ENCODE assay signal across 8 mouse cellular contexts in genomic region chr17:88065801-88066646, GRCm38 (mm10). TPM values are rescaled to one million over a fixed set of nuclear protein-coding genes. Genes with fewer than 3 reads are reported as not detected.
DNase-seq lines count a peak whose midpoint lies in the region; ATAC-seq and TF ChIP-seq lines count a peak whose summit lies in the region.

No protein-coding gene starts in this region.

- TF ChIP-seq CTCF in liver, embryonic 14.5 days (IDR thresholded peaks at IDR 0.05; ENCODE audit: low read depth) = peak; percentile 64
- TF ChIP-seq CTCF in stomach, postnatal 0 days (IDR thresholded peaks at IDR 0.05; ENCODE audit: low read depth) = peak; percentile 82

- WGBS in forebrain, embryonic 10.5 days = under 1% methylated on average over 51 of the region's 57 CpGs
- WGBS in heart, embryonic 15.5 days = under 1% methylated on average over 50 of the region's 57 CpGs
- under 1% methylated on average over 50 of the region's 57 CpGs for WGBS in liver, embryonic 14.5 days (ENCODE audit: insufficient replicate concordance)
- WGBS in neural tube, embryonic 11.5 days = under 1% methylated on average over 34 of the region's 57 CpGs
- under 1% methylated on average over 46 of the region's 57 CpGs for WGBS in stomach, postnatal 0 days

- no peak for TF ChIP-seq EP300 in liver, embryonic 14.5 days (IDR thresholded peaks at IDR 0.05; ENCODE audit: low read depth)
- TF ChIP-seq EP300 in stomach, postnatal 0 days (optimal IDR thresholded peaks at IDR 0.05) = no peak

- H3K4me1 ChIP-seq in forebrain, embryonic 10.5 days = peaks cover 24% of the 10 kb centered on the region
- H3K4me1 ChIP-seq in heart, embryonic 15.5 days (replicated peaks) = peaks cover 11% of the 10 kb centered on the region
- peaks cover 3 to 9% of the 10 kb centered on the region in 2 experiments for H3K4me1 ChIP-seq in liver, embryonic 14.5 days (replicated peaks; ENCODE audit: control insufficient read depth in 2 of 2, insufficient read depth in 2 of 2, low read length in 1 of 2)
- H3K4me1 ChIP-seq in neural tube, embryonic 11.5 days (ENCODE audit: control insufficient read depth, insufficient read depth, low read length) = 0 out of 2 replicates have a peak, but pooled peaks cover 2% of the 10 kb centered on the region
- peaks cover 4% of the 10 kb centered on the region; the same call in 1 of the 2 replicates for H3K4me1 ChIP-seq in stomach, postnatal 0 days (replicated peaks; ENCODE audit: control insufficient read depth, insufficient read depth)

- H3K27me3 ChIP-seq in forebrain, embryonic 10.5 days (ENCODE audit: poor library complexity, severe bottlenecking) = no peaks in the 10 kb centered on the region
- no peaks in the 10 kb centered on the region for H3K27me3 ChIP-seq in heart, embryonic 15.5 days
- H3K27me3 ChIP-seq in liver, embryonic 14.5 days (ENCODE audit: control insufficient read depth, insufficient read depth, low read length) = no peaks in the 10 kb centered on the region
- no peaks in the 10 kb centered on the region for H3K27me3 ChIP-seq in neural tube, embryonic 11.5 days (ENCODE audit: control insufficient read depth, insufficient read depth, low read length)
- no peaks in the 10 kb centered on the region for H3K27me3 ChIP-seq in stomach, postnatal 0 days (ENCODE audit: control insufficient read depth, insufficient read depth, low read length)

- H3K9ac ChIP-seq in heart, embryonic 15.5 days = peak overlapping the region; percentile 93
- H3K9ac ChIP-seq in liver, embryonic 14.5 days (replicated peaks) = peak overlapping the region; percentile 99
- peak overlapping the region; percentile 100 for H3K9ac ChIP-seq in neural tube, embryonic 11.5 days (ENCODE audit: low read length)
- H3K9ac ChIP-seq in stomach, postnatal 0 days (ENCODE audit: low read length) = peak overlapping the region; percentile 99

- no peaks in the 10 kb centered on the region for H3K9me3 ChIP-seq in forebrain, embryonic 10.5 days
- H3K9me3 ChIP-seq in heart, embryonic 15.5 days (replicated peaks) = no peaks in the 10 kb centered on the region
- no peaks in the 10 kb centered on the region for H3K9me3 ChIP-seq in liver, embryonic 14.5 days (ENCODE audit: control insufficient read depth, low read length)
- H3K9me3 ChIP-seq in neural tube, embryonic 11.5 days (ENCODE audit: control insufficient read depth, low read length) = no peaks in the 10 kb centered on the region
- no peaks in the 10 kb centered on the region for H3K9me3 ChIP-seq in stomach, postnatal 0 days (ENCODE audit: control insufficient read depth, low read length)

- peak; percentile 95 for ATAC-seq in heart, embryonic 15.5 days (replicated peaks; ENCODE audit: insufficient number of reproducible peaks, insufficient read depth, low FRiP score, low read depth)
- ATAC-seq in liver, embryonic 14.5 days (ENCODE audit: insufficient read depth) = peak; percentile 89
- peak; percentile 97 for ATAC-seq in neural tube, embryonic 11.5 days (ENCODE audit: insufficient read depth, low FRiP score, low TSS enrichment)
- ATAC-seq in stomach, postnatal 0 days (ENCODE audit: low FRiP score, low TSS enrichment) = peak; percentile 96

- peak overlapping the region; percentile 100 for H3K27ac ChIP-seq in forebrain, embryonic 10.5 days
- H3K27ac ChIP-seq in heart, embryonic 15.5 days = peak overlapping the region; percentile 100
- H3K27ac ChIP-seq in liver, embryonic 14.5 days = peak overlapping the region; percentile 93
- peak overlapping the region; percentile 100 for H3K27ac ChIP-seq in neural tube, embryonic 11.5 days (ENCODE audit: low read depth, low read length)
- H3K27ac ChIP-seq in stomach, postnatal 0 days (replicated peaks) = peak overlapping the region; percentile 100

- peak; percentile 88 to 89 for DNase-seq in CD8-positive naive resting alpha-beta T cell, adult 2 months (ENCODE audit: low read depth in 2 of 2, low spot score in 2 of 2)
- peak; percentile 85 for DNase-seq in c-Kit-positive CD71-negative TER-119-negative erythroid progenitor cells, embryonic 14.5 days (ENCODE audit: low read depth)
- DNase-seq in forebrain, embryonic 10.5 days (ENCODE audit: extremely low spot score, low spot score) = peak; percentile 92
- peak; percentile 91 to 97 for DNase-seq in kidney, postnatal 25 days
- DNase-seq in liver, embryonic 14.5 days (ENCODE audit: low read depth in 3 of 3, low spot score in 3 of 3) = peak; percentile 87 to 91 (median 87)
- peak; percentile 92 for DNase-seq in neural tube, embryonic 11.5 days (ENCODE audit: low spot score)
- peak; percentile 96 for DNase-seq in stomach, postnatal 0 days (ENCODE audit: low spot score)

- no peaks in the 10 kb centered on the region for H3K36me3 ChIP-seq in forebrain, embryonic 10.5 days (replicated peaks)
- no peaks in the 10 kb centered on the region for H3K36me3 ChIP-seq in heart, embryonic 15.5 days
- H3K36me3 ChIP-seq in liver, embryonic 14.5 days (replicated peaks; ENCODE audit: control insufficient read depth, insufficient read depth, low read depth) = no peaks in the 10 kb centered on the region
- no peaks in the 10 kb centered on the region for H3K36me3 ChIP-seq in neural tube, embryonic 11.5 days (ENCODE audit: control insufficient read depth, insufficient read depth, low read length)
- H3K36me3 ChIP-seq in stomach, postnatal 0 days (ENCODE audit: control insufficient read depth, insufficient read depth, low read length) = no peaks in the 10 kb centered on the region

- peak overlapping the region; percentile 67 for H3K4me2 ChIP-seq in heart, embryonic 15.5 days
- H3K4me2 ChIP-seq in liver, embryonic 14.5 days (ENCODE audit: low read depth) = peak overlapping the region; percentile 92
- peak overlapping the region; percentile 54 for H3K4me2 ChIP-seq in neural tube, embryonic 11.5 days (ENCODE audit: low read depth)
- H3K4me2 ChIP-seq in stomach, postnatal 0 days (replicated peaks; ENCODE audit: low read depth) = peak overlapping the region; percentile 56

- peak overlapping the region; percentile 97 for H3K4me3 ChIP-seq in forebrain, embryonic 10.5 days
- H3K4me3 ChIP-seq in heart, embryonic 15.5 days = peak overlapping the region; percentile 85
- peak overlapping the region; percentile 87 to 95 for H3K4me3 ChIP-seq in liver, embryonic 14.5 days (ENCODE audit: insufficient read depth in 1 of 2, low read depth in 2 of 2, low read length in 2 of 2)
- peak overlapping the region; percentile 100 for H3K4me3 ChIP-seq in neural tube, embryonic 11.5 days (ENCODE audit: low read depth, low read length)
- H3K4me3 ChIP-seq in stomach, postnatal 0 days (ENCODE audit: low read depth, low read length) = peak overlapping the region; percentile 100

RNA-seq across cellular contexts. Expression of gene Fbxo11, which starts 0.9 kb away (rescaled TPM):
- 15.3 and 15.4 TPM in 2 replicates for polyA plus RNA-seq in forebrain, embryonic 10.5 days (2016; fragmentation: Nextera tagmentation; extraction: Ambion mirVana)
- polyA plus RNA-seq in heart, embryonic 15.5 days (2015; fragmentation: Nextera tagmentation; extraction: Ambion mirVana) = 11.3 and 12.5 TPM in 2 replicates
- polyA plus RNA-seq in liver, embryonic 14.5 days (2012; rRNA removed) = 4.4 and 7.1 TPM in 2 replicates
- 4.5 and 4.8 TPM in 2 replicates for polyA plus RNA-seq in liver, embryonic 14.5 days (2014; fragmentation: Nextera tagmentation; extraction: Ambion mirVana)
- polyA plus RNA-seq in neural tube, embryonic 11.5 days (2014; fragmentation: Nextera tagmentation; extraction: Ambion mirVana) = 39.8 and 40.4 TPM in 2 replicates
- polyA plus RNA-seq in stomach, postnatal 0 days (2015; fragmentation: Nextera tagmentation; extraction: Ambion mirVana) = 7.7 and 9.1 TPM in 2 replicates

Comparison
In these comparisons a context has a peak if more than half of its experiments do, and no peak if none do; other contexts are left out.
1. Peak in every context shown above with its lines: DNase-seq, ATAC-seq, H3K4me3 ChIP-seq and H3K27ac ChIP-seq.